10 mouse cellular contexts compared by ENCODE assay signal in the genomic region with DNA sequence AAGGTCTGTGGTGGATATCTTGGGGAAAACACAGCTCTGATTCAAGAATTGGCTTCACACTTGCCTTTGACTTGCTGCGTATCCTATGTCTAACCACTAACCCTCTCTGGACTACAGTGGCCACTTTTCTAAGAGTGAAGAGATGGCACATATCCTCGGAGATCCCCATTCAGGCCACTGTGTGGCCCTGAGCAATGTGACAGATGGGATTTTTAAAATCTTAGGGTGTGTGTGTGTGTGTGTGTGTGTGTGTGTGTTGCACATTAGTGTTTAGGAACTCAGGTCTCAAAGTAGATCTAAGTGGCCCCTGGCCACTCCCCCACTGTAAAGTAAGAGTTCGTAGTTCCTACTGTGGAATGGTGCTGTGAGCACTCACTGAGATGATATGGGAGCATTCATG. TPM values are rescaled to one million over a fixed set of nuclear protein-coding genes. Genes with fewer than 3 reads are reported as not detected.
DNase-seq lines count a peak whose midpoint lies in the region; ATAC-seq lines count a peak whose summit lies in the region.
"Had no signal": no experiment of that assay in that cellular context is flagged by ENCODE, and none has a peak within 500 bp of the region (broad histone marks: within the 10 kb centered on the region; RNA-seq: fewer than 3 reads in every experiment).

No protein-coding gene starts in this region.

- H3K9me3 ChIP-seq in heart, embryonic 11.5 days (replicated peaks; ENCODE audit: control insufficient read depth, low read length): no peaks in the 10 kb centered on the region
- H3K9me3 ChIP-seq in embryonic facial prominence, embryonic 12.5 days: no peaks in the 10 kb centered on the region
- H3K9me3 ChIP-seq in hindbrain, embryonic 14.5 days (ENCODE audit: control insufficient read depth, low read length): no peaks in the 10 kb centered on the region
- no peaks in the 10 kb centered on the region for H3K9me3 ChIP-seq in midbrain, embryonic 16.5 days (replicated peaks; ENCODE audit: control insufficient read depth, low read length, poor library complexity, severe bottlenecking)

- intact Hi-C loops in heart, postnatal 25 days (cut with DNase I): no loop called here
- intact Hi-C loops in gastrocnemius, postnatal 14 days (cut with DNase I; ENCODE audit: low total_unique reads): loop anchor here (5.0 kb wide), 1 partner anchor 70 kb away; no protein-coding TSS in a partner anchor

- H3K4me1 ChIP-seq in heart, embryonic 11.5 days (ENCODE audit: control insufficient read depth, insufficient read depth, low read length): peaks cover 7% of the 10 kb centered on the region; the same call in 1 of the 2 replicates
- H3K4me1 ChIP-seq in embryonic facial prominence, embryonic 12.5 days: peaks cover 31% of the 10 kb centered on the region
- H3K4me1 ChIP-seq in hindbrain, embryonic 14.5 days (replicated peaks; ENCODE audit: control insufficient read depth, insufficient read depth, low read length): peaks cover 27% of the 10 kb centered on the region
- peaks cover 24% of the 10 kb centered on the region for H3K4me1 ChIP-seq in midbrain, embryonic 16.5 days (ENCODE audit: control insufficient read depth, insufficient read depth, low read length)

- no peaks in the 10 kb centered on the region for H3K36me3 ChIP-seq in heart, embryonic 11.5 days (ENCODE audit: control insufficient read depth, insufficient read depth, low read length)
- no peaks in the 10 kb centered on the region for H3K36me3 ChIP-seq in embryonic facial prominence, embryonic 12.5 days
- no peaks in the 10 kb centered on the region for H3K36me3 ChIP-seq in hindbrain, embryonic 14.5 days (replicated peaks; ENCODE audit: control insufficient read depth, insufficient read depth)
- H3K36me3 ChIP-seq in midbrain, embryonic 16.5 days (ENCODE audit: control insufficient read depth, insufficient read depth, low read length): no peaks in the 10 kb centered on the region

- H3K27me3 ChIP-seq in heart, embryonic 11.5 days (ENCODE audit: control insufficient read depth, insufficient read depth, low read length): peaks cover 25% of the 10 kb centered on the region
- H3K27me3 ChIP-seq in embryonic facial prominence, embryonic 12.5 days: peaks cover 38% of the 10 kb centered on the region
- no peaks in the 10 kb centered on the region for H3K27me3 ChIP-seq in hindbrain, embryonic 14.5 days (ENCODE audit: control insufficient read depth, insufficient read depth, low read length)
- H3K27me3 ChIP-seq in midbrain, embryonic 16.5 days (ENCODE audit: control insufficient read depth, insufficient read depth, low read depth, low read length): no peaks in the 10 kb centered on the region

- no peak for DNase-seq in heart, postnatal 25 days (ENCODE audit: low spot score)
- DNase-seq in hindbrain, embryonic 14.5 days (ENCODE audit: low spot score): no peak
- no peak for DNase-seq in kidney, adult 18-20 months
- no peak for DNase-seq in gastrocnemius, postnatal 14 days
- DNase-seq: layer of hippocampus, adult 9-11 months had no signal

- 0 out of 2 replicates have a peak overlapping the region, but pooled peaks have one; percentile 90 for H3K4me2 ChIP-seq in heart, embryonic 11.5 days
- peak overlapping the region; percentile 94 for H3K4me2 ChIP-seq in embryonic facial prominence, embryonic 12.5 days (replicated peaks)
- H3K4me2 ChIP-seq in hindbrain, embryonic 14.5 days (replicated peaks): peak overlapping the region; percentile 85
- peak overlapping the region; percentile 74 for H3K4me2 ChIP-seq in midbrain, embryonic 16.5 days (ENCODE audit: low read length)

- 74% methylated on average over 3 of the region's 3 CpGs for WGBS in heart, embryonic 11.5 days (ENCODE audit: insufficient replicate concordance)
- WGBS in embryonic facial prominence, embryonic 12.5 days: 81% methylated on average over 3 of the region's 3 CpGs
- 84% methylated on average over 3 of the region's 3 CpGs for WGBS in hindbrain, embryonic 14.5 days
- WGBS in midbrain, embryonic 16.5 days: 77% methylated on average over 3 of the region's 3 CpGs

- H3K9ac ChIP-seq in heart, embryonic 11.5 days (ENCODE audit: low read depth, low read length): no peak overlapping the region
- H3K9ac ChIP-seq in embryonic facial prominence, embryonic 12.5 days: no peak overlapping the region
- H3K9ac ChIP-seq in hindbrain, embryonic 14.5 days: peak overlapping the region; percentile 87; the same call in 1 of the 2 replicates
- H3K9ac ChIP-seq in midbrain, embryonic 16.5 days (ENCODE audit: low read depth, low read length): peak overlapping the region; percentile 89

- ATAC-seq in heart, embryonic 11.5 days (replicated peaks; ENCODE audit: insufficient number of reproducible peaks, low FRiP score, low TSS enrichment): no peak
- ATAC-seq in embryonic facial prominence, embryonic 12.5 days (ENCODE audit: insufficient number of reproducible peaks, insufficient read depth, low FRiP score, low TSS enrichment): no peak
- ATAC-seq in hindbrain, embryonic 14.5 days (ENCODE audit: low FRiP score): no peak
- no peak for ATAC-seq in midbrain, embryonic 16.5 days
- ATAC-seq in megakaryocyte-erythroid progenitor cell, adult 5-6 weeks (replicated peaks; ENCODE audit: low FRiP score, low TSS enrichment, poor library complexity, severe bottlenecking): no peak

- no peak overlapping the region for H3K27ac ChIP-seq in heart, embryonic 11.5 days (ENCODE audit: low read depth, low read length)
- H3K27ac ChIP-seq in embryonic facial prominence, embryonic 12.5 days: no peak overlapping the region
- H3K27ac ChIP-seq in hindbrain, embryonic 14.5 days: no peak overlapping the region
- H3K27ac ChIP-seq in midbrain, embryonic 16.5 days (ENCODE audit: low read length): no peak overlapping the region; the same call in 1 of the 2 replicates

- H3K4me3 ChIP-seq in heart, embryonic 11.5 days (ENCODE audit: low read depth, low read length): no peak overlapping the region
- no peak overlapping the region for H3K4me3 ChIP-seq in embryonic facial prominence, embryonic 12.5 days
- peak overlapping the region; percentile 62 for H3K4me3 ChIP-seq in hindbrain, embryonic 14.5 days (replicated peaks; ENCODE audit: low read length)
- peak overlapping the region; percentile 71 for H3K4me3 ChIP-seq in midbrain, embryonic 16.5 days (ENCODE audit: low read depth, low read length)

RNA-seq across cellular contexts. Expression of a gene that starts 1.9 kb away (rescaled TPM):
- polyA plus RNA-seq in heart, embryonic 11.5 days (2014; fragmentation: Nextera tagmentation; extraction: Ambion mirVana): 2.4 and 3.4 TPM in 2 replicates
- under 1 TPM; 0.34 to 0.36 TPM for total RNA-seq in heart, postnatal 25 days (2021)
- 7.1 and 8.3 TPM in 2 replicates for polyA plus RNA-seq in embryonic facial prominence, embryonic 12.5 days (2016; fragmentation: Nextera tagmentation; extraction: Ambion mirVana)
- polyA plus RNA-seq in hindbrain, embryonic 14.5 days (2014; fragmentation: Nextera tagmentation; extraction: Ambion mirVana): 13.6 and 13.7 TPM in 2 replicates
- 14.4 and 16.1 TPM in 2 replicates for polyA plus RNA-seq in midbrain, embryonic 16.5 days (2015; fragmentation: Nextera tagmentation; extraction: Ambion mirVana)
- not detected in 2 replicates for total RNA-seq in megakaryocyte-erythroid progenitor cell, adult 5-6 weeks (2014; fragmentation: Nextera tagmentation)
- not detected in 2 replicates for total RNA-seq in megakaryocyte-erythroid progenitor cell, adult 5-6 weeks (2017)
- under 1 TPM; 0.44 to 0.72 TPM for total RNA-seq in gastrocnemius, postnatal 14 days (2021)
- total RNA-seq: hematopoietic stem cell, adult 5-6 weeks had no signal

Comparison
In these comparisons a context has a peak if more than half of its experiments do, and no peak if none do; other contexts are left out.
1. H3K4me3 ChIP-seq: peak in hindbrain, embryonic 14.5 days (single experiment) and midbrain, embryonic 16.5 days (single experiment); none in heart, embryonic 11.5 days (single experiment) and embryonic facial prominence, embryonic 12.5 days (single experiment).
2. H3K9ac ChIP-seq: peak in hindbrain, embryonic 14.5 days (single experiment) and midbrain, embryonic 16.5 days (single experiment); none in heart, embryonic 11.5 days (single experiment) and embryonic facial prominence, embryonic 12.5 days (single experiment).
3. Peak in every context shown above with its lines, with median percentiles within 50 percentile points of each other: H3K4me2 ChIP-seq.